28 mouse cellular contexts compared by ENCODE assay signal in the genomic region with DNA sequence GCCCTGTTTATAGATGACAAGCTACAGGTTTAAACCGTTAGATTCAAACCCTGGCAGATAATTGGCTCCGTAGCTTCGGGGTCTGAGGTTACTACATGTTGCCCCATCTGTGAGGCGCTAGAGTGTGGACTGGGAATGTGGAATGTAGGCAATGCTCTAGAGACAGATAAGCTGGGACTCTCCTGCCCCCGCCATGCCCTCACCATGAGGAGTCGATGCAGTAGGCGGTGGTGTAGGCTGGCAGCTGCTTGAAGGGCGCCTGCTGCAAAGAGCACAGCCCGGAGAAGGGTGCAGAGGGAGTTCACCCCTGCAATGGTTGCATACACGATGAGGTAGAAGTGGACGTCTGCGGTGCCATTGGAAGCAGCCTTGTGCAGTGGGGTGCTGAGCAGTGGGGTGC. TPM values are rescaled to one million over a fixed set of nuclear protein-coding genes. Genes with fewer than 3 reads are reported as not detected.
DNase-seq lines count a peak whose midpoint lies in the region; ATAC-seq and TF ChIP-seq lines count a peak whose summit lies in the region.
"Had no signal": no experiment of that assay in that cellular context is flagged by ENCODE, and none has a peak within 500 bp of the region (broad histone marks: within the 10 kb centered on the region; RNA-seq: fewer than 3 reads in every experiment).

No protein-coding gene starts in this region.

- H3K27me3 ChIP-seq in heart, embryonic 12.5 days (replicated peaks), result no peaks in the 10 kb centered on the region
- no peaks in the 10 kb centered on the region for H3K27me3 ChIP-seq in heart, postnatal 0 days (ENCODE audit: control insufficient read depth, insufficient read depth, low read length)
- no peaks in the 10 kb centered on the region for H3K27me3 ChIP-seq in heart, embryonic 11.5 days (ENCODE audit: control insufficient read depth, insufficient read depth, low read length)
- no peaks in the 10 kb centered on the region for H3K27me3 ChIP-seq in midbrain, postnatal 0 days (ENCODE audit: insufficient read depth, low read length)
- H3K27me3 ChIP-seq in midbrain, embryonic 15.5 days (replicated peaks), result no peaks in the 10 kb centered on the region
- no peaks in the 10 kb centered on the region for H3K27me3 ChIP-seq in kidney, embryonic 14.5 days (ENCODE audit: control insufficient read depth, insufficient read depth, low read length)
- H3K27me3 ChIP-seq: embryonic facial prominence, embryonic 12.5 days; forebrain, embryonic 15.5 days; kidney, embryonic 15.5 days; limb, embryonic 13.5 days; lung, embryonic 15.5 days; midbrain, embryonic 12.5 days; neural tube, embryonic 12.5 days had no signal

- no peak for TF ChIP-seq CTCF in heart, postnatal 0 days (IDR thresholded peaks at IDR 0.05; ENCODE audit: low read depth)
- TF ChIP-seq CTCF in midbrain, postnatal 0 days (IDR thresholded peaks at IDR 0.05), result no peak

- peak; percentile 58; the same call in 1 of the 2 replicates for ATAC-seq in heart, embryonic 12.5 days (ENCODE audit: insufficient number of reproducible peaks, low FRiP score)
- peak; percentile 81 for ATAC-seq in heart, postnatal 0 days (ENCODE audit: insufficient read depth, low read depth)
- no peak; the same call in 1 of the 2 replicates for ATAC-seq in heart, embryonic 11.5 days (replicated peaks; ENCODE audit: insufficient number of reproducible peaks, low FRiP score, low TSS enrichment)
- no peak for ATAC-seq in midbrain, postnatal 0 days (ENCODE audit: low FRiP score)
- ATAC-seq in midbrain, embryonic 15.5 days (replicated peaks), result no peak
- ATAC-seq in kidney, embryonic 14.5 days (ENCODE audit: low FRiP score, low TSS enrichment), result no peak
- ATAC-seq: forebrain, embryonic 15.5 days; inflammation-experienced regulatory T-cells, adult 6 months had no signal

- no peak for DNase-seq in heart, adult 9 months (ENCODE audit: low spot score in 2 of 2)
- peak; percentile 47 for DNase-seq in heart, postnatal 0 days (ENCODE audit: low spot score)
- DNase-seq in midbrain, postnatal 0 days (ENCODE audit: low spot score), result no peak
- DNase-seq: adrenal gland, postnatal 14 days; cerebellum, adult 11-12 months; cerebellum, adult 9-11 months; embryo, embryonic 11 days; gastrocnemius, adult 2 months; gastrocnemius, postnatal 36 days; kidney, adult 11 months; right cerebral cortex, adult 18-20 months; thymus, adult 2 months; thymus, postnatal 36 days had no signal

- peak overlapping the region; percentile 51; the same call in 1 of the 2 replicates for H3K9ac ChIP-seq in heart, embryonic 12.5 days
- no peak overlapping the region for H3K9ac ChIP-seq in heart, postnatal 0 days (replicated peaks; ENCODE audit: low read depth, low read length)
- no peak overlapping the region for H3K9ac ChIP-seq in heart, embryonic 11.5 days (ENCODE audit: low read depth, low read length)
- no peak overlapping the region for H3K9ac ChIP-seq in midbrain, postnatal 0 days (replicated peaks; ENCODE audit: low read length, poor library complexity, severe bottlenecking)
- no peak overlapping the region for H3K9ac ChIP-seq in midbrain, embryonic 15.5 days
- H3K9ac ChIP-seq in kidney, embryonic 14.5 days (ENCODE audit: low read depth, low read length), result no peak overlapping the region
- H3K9ac ChIP-seq: embryonic facial prominence, embryonic 12.5 days; forebrain, embryonic 15.5 days; kidney, embryonic 15.5 days; limb, embryonic 13.5 days; lung, embryonic 15.5 days; midbrain, embryonic 12.5 days; neural tube, embryonic 12.5 days had no signal

- no peaks in the 10 kb centered on the region for H3K9me3 ChIP-seq in heart, embryonic 12.5 days (replicated peaks)
- no peaks in the 10 kb centered on the region for H3K9me3 ChIP-seq in heart, postnatal 0 days (replicated peaks; ENCODE audit: control insufficient read depth, low read length)
- H3K9me3 ChIP-seq in heart, embryonic 11.5 days (replicated peaks; ENCODE audit: control insufficient read depth, low read length), result no peaks in the 10 kb centered on the region
- H3K9me3 ChIP-seq in midbrain, postnatal 0 days (ENCODE audit: low read length), result no peaks in the 10 kb centered on the region
- H3K9me3 ChIP-seq in midbrain, embryonic 15.5 days, result no peaks in the 10 kb centered on the region
- no peaks in the 10 kb centered on the region for H3K9me3 ChIP-seq in kidney, embryonic 14.5 days (ENCODE audit: control insufficient read depth, low read length)
- H3K9me3 ChIP-seq: embryonic facial prominence, embryonic 12.5 days; forebrain, embryonic 15.5 days; kidney, embryonic 15.5 days; limb, embryonic 13.5 days; lung, embryonic 15.5 days; midbrain, embryonic 12.5 days; neural tube, embryonic 12.5 days had no signal

- H3K4me1 ChIP-seq in heart, embryonic 12.5 days (replicated peaks), result peaks cover 15% of the 10 kb centered on the region
- peaks cover 8% of the 10 kb centered on the region; the same call in 1 of the 2 replicates for H3K4me1 ChIP-seq in heart, postnatal 0 days (ENCODE audit: control insufficient read depth, insufficient read depth)
- peaks cover 5% of the 10 kb centered on the region for H3K4me1 ChIP-seq in heart, embryonic 11.5 days (ENCODE audit: control insufficient read depth, insufficient read depth, low read length)
- no peaks in the 10 kb centered on the region for H3K4me1 ChIP-seq in midbrain, postnatal 0 days (ENCODE audit: insufficient read depth, low read length)
- H3K4me1 ChIP-seq in midbrain, embryonic 15.5 days, result no peaks in the 10 kb centered on the region
- no peaks in the 10 kb centered on the region for H3K4me1 ChIP-seq in kidney, embryonic 14.5 days (ENCODE audit: control insufficient read depth, insufficient read depth, low read length)
- H3K4me1 ChIP-seq: embryonic facial prominence, embryonic 12.5 days; forebrain, embryonic 15.5 days; kidney, embryonic 15.5 days; limb, embryonic 13.5 days; lung, embryonic 15.5 days; midbrain, embryonic 12.5 days; neural tube, embryonic 12.5 days had no signal

- H3K36me3 ChIP-seq in heart, embryonic 12.5 days, result peaks cover 18% of the 10 kb centered on the region
- H3K36me3 ChIP-seq in heart, postnatal 0 days (replicated peaks; ENCODE audit: control insufficient read depth, insufficient read depth, low read length), result 0 out of 2 replicates have a peak, but pooled peaks cover 15% of the 10 kb centered on the region
- H3K36me3 ChIP-seq in heart, embryonic 11.5 days (ENCODE audit: control insufficient read depth, insufficient read depth, low read length), result no peaks in the 10 kb centered on the region
- H3K36me3 ChIP-seq in midbrain, postnatal 0 days (ENCODE audit: insufficient read depth, low read length), result peaks cover 23% of the 10 kb centered on the region
- no peaks in the 10 kb centered on the region for H3K36me3 ChIP-seq in midbrain, embryonic 15.5 days (replicated peaks)
- peaks cover 4% of the 10 kb centered on the region; the same call in 1 of the 2 replicates for H3K36me3 ChIP-seq in kidney, embryonic 14.5 days (ENCODE audit: control insufficient read depth, insufficient read depth, low read length)
- H3K36me3 ChIP-seq: forebrain, embryonic 15.5 days; kidney, embryonic 15.5 days; lung, embryonic 15.5 days had no signal

- H3K4me2 ChIP-seq in heart, embryonic 12.5 days, result 0 out of 2 replicates have a peak overlapping the region, but pooled peaks have one; percentile 9
- H3K4me2 ChIP-seq in heart, postnatal 0 days (ENCODE audit: low read depth, low read length), result no peak overlapping the region
- no peak overlapping the region for H3K4me2 ChIP-seq in heart, embryonic 11.5 days
- H3K4me2 ChIP-seq in midbrain, postnatal 0 days (ENCODE audit: low read depth, low read length, poor library complexity, severe bottlenecking), result 0 out of 2 replicates have a peak overlapping the region, but pooled peaks have one; percentile 6
- no peak overlapping the region for H3K4me2 ChIP-seq in midbrain, embryonic 15.5 days
- H3K4me2 ChIP-seq in kidney, embryonic 14.5 days (replicated peaks; ENCODE audit: low read depth, low read length), result no peak overlapping the region
- H3K4me2 ChIP-seq: embryonic facial prominence, embryonic 12.5 days; forebrain, embryonic 15.5 days; kidney, embryonic 15.5 days; limb, embryonic 13.5 days; liver, embryonic 11.5 days; lung, embryonic 15.5 days; midbrain, embryonic 12.5 days; neural tube, embryonic 12.5 days had no signal

- no peak overlapping the region for H3K4me3 ChIP-seq in heart, embryonic 12.5 days
- no peak overlapping the region for H3K4me3 ChIP-seq in heart, postnatal 0 days (ENCODE audit: low read depth, low read length)
- no peak overlapping the region for H3K4me3 ChIP-seq in heart, embryonic 11.5 days (ENCODE audit: low read depth, low read length)
- H3K4me3 ChIP-seq in midbrain, postnatal 0 days (ENCODE audit: low read depth, low read length), result no peak overlapping the region
- no peak overlapping the region for H3K4me3 ChIP-seq in midbrain, embryonic 15.5 days
- no peak overlapping the region for H3K4me3 ChIP-seq in kidney, embryonic 14.5 days (ENCODE audit: low read length)
- H3K4me3 ChIP-seq: embryonic facial prominence, embryonic 12.5 days; forebrain, embryonic 15.5 days; gastrocnemius, adult 2 months; kidney, embryonic 15.5 days; layer of hippocampus, adult 2 months; limb, embryonic 13.5 days; lung, embryonic 15.5 days; midbrain, embryonic 12.5 days; neural tube, embryonic 12.5 days had no signal

- TF ChIP-seq EP300 in heart, postnatal 0 days (IDR thresholded peaks at IDR 0.05; ENCODE audit: low read depth), result no peak

- WGBS in heart, embryonic 12.5 days, result 41% methylated on average over 12 of the region's 12 CpGs
- 36% methylated on average over 12 of the region's 12 CpGs for WGBS in heart, postnatal 0 days
- 47% methylated on average over 12 of the region's 12 CpGs for WGBS in heart, embryonic 11.5 days (ENCODE audit: insufficient replicate concordance)
- WGBS in midbrain, postnatal 0 days, result 84% methylated on average over 12 of the region's 12 CpGs
- 85% methylated on average over 12 of the region's 12 CpGs for WGBS in midbrain, embryonic 15.5 days
- 85% methylated on average over 12 of the region's 12 CpGs for WGBS in kidney, embryonic 14.5 days

- 0 out of 2 replicates have a peak overlapping the region, but pooled peaks have one; percentile 43 for H3K27ac ChIP-seq in heart, embryonic 12.5 days (ENCODE audit: poor library complexity, severe bottlenecking)
- H3K27ac ChIP-seq in heart, postnatal 0 days (ENCODE audit: low read depth), result no peak overlapping the region
- H3K27ac ChIP-seq in heart, embryonic 11.5 days (ENCODE audit: low read depth, low read length), result no peak overlapping the region
- H3K27ac ChIP-seq in midbrain, postnatal 0 days (ENCODE audit: low read depth, low read length), result 0 out of 2 replicates have a peak overlapping the region, but pooled peaks have one; percentile 3
- H3K27ac ChIP-seq in midbrain, embryonic 15.5 days, result no peak overlapping the region
- no peak overlapping the region for H3K27ac ChIP-seq in kidney, embryonic 14.5 days (ENCODE audit: low read depth, low read length)
- H3K27ac ChIP-seq: embryonic facial prominence, embryonic 12.5 days; forebrain, embryonic 15.5 days; gastrocnemius, adult 2 months; kidney, embryonic 15.5 days; layer of hippocampus, adult 2 months; limb, embryonic 13.5 days; lung, embryonic 15.5 days; midbrain, embryonic 12.5 days; neural tube, embryonic 12.5 days had no signal

RNA-seq across cellular contexts. Expression of gene Dlk2, which starts 12.6 kb away (rescaled TPM):
- 0.28 and 0.33 TPM in 2 replicates for polyA plus RNA-seq in heart, embryonic 12.5 days (2016; fragmentation: Nextera tagmentation; extraction: Ambion mirVana)
- 1.7 TPM in 1 of 2 replicates, not detected in the other for total RNA-seq in heart, postnatal 0 days (2014; rRNA removed; ENCODE audit: low replicate concordance)
- polyA plus RNA-seq in heart, postnatal 0 days (2015; fragmentation: Nextera tagmentation; extraction: Ambion mirVana), result 0.16 and 0.43 TPM in 2 replicates
- 0.27 TPM in 1 of 2 replicates, not detected in the other for polyA plus RNA-seq in heart, embryonic 11.5 days (2014; fragmentation: Nextera tagmentation; extraction: Ambion mirVana)
- total RNA-seq in midbrain, postnatal 0 days (2014; rRNA removed), result 60.1 and 66.8 TPM in 2 replicates
- polyA plus RNA-seq in midbrain, postnatal 0 days (2015; fragmentation: Nextera tagmentation; extraction: Ambion mirVana), result 22.9 and 28.0 TPM in 2 replicates
- 22.5 and 23.7 TPM in 2 replicates for polyA plus RNA-seq in midbrain, embryonic 15.5 days (2015; fragmentation: Nextera tagmentation; extraction: Ambion mirVana)
- polyA plus RNA-seq in kidney, embryonic 14.5 days (2014; fragmentation: Nextera tagmentation; extraction: Ambion mirVana), result not detected in 2 replicates
- total RNA-seq: gastrocnemius, adult 2 months; megakaryocyte progenitor cell, adult 5-6 weeks had no signal
- polyA plus RNA-seq: inflammation-experienced regulatory T-cells, adult 6 months had no signal

RNA-seq across cellular contexts. Expression of gene Abcc10, which starts 18.3 kb away (rescaled TPM):
- polyA plus RNA-seq in heart, embryonic 12.5 days (2016; fragmentation: Nextera tagmentation; extraction: Ambion mirVana), result 7.2 and 7.3 TPM in 2 replicates
- 5.8 and 6.8 TPM in 2 replicates for total RNA-seq in heart, postnatal 0 days (2014; rRNA removed; ENCODE audit: low replicate concordance)
- polyA plus RNA-seq in heart, postnatal 0 days (2015; fragmentation: Nextera tagmentation; extraction: Ambion mirVana), result 3.6 and 4.1 TPM in 2 replicates
- 3.4 and 4.3 TPM in 2 replicates for polyA plus RNA-seq in heart, embryonic 11.5 days (2014; fragmentation: Nextera tagmentation; extraction: Ambion mirVana)
- total RNA-seq in midbrain, postnatal 0 days (2014; rRNA removed), result 9.1 and 12.2 TPM in 2 replicates
- 8.4 and 9.3 TPM in 2 replicates for polyA plus RNA-seq in midbrain, postnatal 0 days (2015; fragmentation: Nextera tagmentation; extraction: Ambion mirVana)
- 10.7 TPM in 2 replicates for polyA plus RNA-seq in midbrain, embryonic 15.5 days (2015; fragmentation: Nextera tagmentation; extraction: Ambion mirVana)
- 3.5 and 4.6 TPM in 2 replicates for polyA plus RNA-seq in kidney, embryonic 14.5 days (2014; fragmentation: Nextera tagmentation; extraction: Ambion mirVana)

RNA-seq across cellular contexts. Expression of gene Tjap1, which starts 27.0 kb away (rescaled TPM):
- 43.7 and 44.1 TPM in 2 replicates for polyA plus RNA-seq in heart, embryonic 12.5 days (2016; fragmentation: Nextera tagmentation; extraction: Ambion mirVana)
- total RNA-seq in heart, postnatal 0 days (2014; rRNA removed; ENCODE audit: low replicate concordance), result 30.1 and 31.9 TPM in 2 replicates
- polyA plus RNA-seq in heart, postnatal 0 days (2015; fragmentation: Nextera tagmentation; extraction: Ambion mirVana), result 20.1 and 22.6 TPM in 2 replicates
- 36.8 and 37.0 TPM in 2 replicates for polyA plus RNA-seq in heart, embryonic 11.5 days (2014; fragmentation: Nextera tagmentation; extraction: Ambion mirVana)
- 22.0 and 31.7 TPM in 2 replicates for total RNA-seq in midbrain, postnatal 0 days (2014; rRNA removed)
- polyA plus RNA-seq in midbrain, postnatal 0 days (2015; fragmentation: Nextera tagmentation; extraction: Ambion mirVana), result 18.6 and 19.5 TPM in 2 replicates
- 29.4 and 31.4 TPM in 2 replicates for polyA plus RNA-seq in midbrain, embryonic 15.5 days (2015; fragmentation: Nextera tagmentation; extraction: Ambion mirVana)
- polyA plus RNA-seq in kidney, embryonic 14.5 days (2014; fragmentation: Nextera tagmentation; extraction: Ambion mirVana), result 38.5 and 39.4 TPM in 2 replicates

RNA-seq across cellular contexts. Expression of gene Lrrc73, which starts 56.5 kb away (rescaled TPM):
- polyA plus RNA-seq in heart, embryonic 12.5 days (2016; fragmentation: Nextera tagmentation; extraction: Ambion mirVana), result 0.89 and 0.91 TPM in 2 replicates
- 1.3 and 1.5 TPM in 2 replicates for total RNA-seq in heart, postnatal 0 days (2014; rRNA removed; ENCODE audit: low replicate concordance)
- polyA plus RNA-seq in heart, postnatal 0 days (2015; fragmentation: Nextera tagmentation; extraction: Ambion mirVana), result 0.26 and 0.45 TPM in 2 replicates
- polyA plus RNA-seq in heart, embryonic 11.5 days (2014; fragmentation: Nextera tagmentation; extraction: Ambion mirVana), result 0.70 and 0.79 TPM in 2 replicates
- total RNA-seq in midbrain, postnatal 0 days (2014; rRNA removed), result 43.1 and 61.3 TPM in 2 replicates
- 32.8 and 33.0 TPM in 2 replicates for polyA plus RNA-seq in midbrain, postnatal 0 days (2015; fragmentation: Nextera tagmentation; extraction: Ambion mirVana)
- 14.7 and 16.6 TPM in 2 replicates for polyA plus RNA-seq in midbrain, embryonic 15.5 days (2015; fragmentation: Nextera tagmentation; extraction: Ambion mirVana)
- polyA plus RNA-seq in kidney, embryonic 14.5 days (2014; fragmentation: Nextera tagmentation; extraction: Ambion mirVana), result 0.54 and 0.92 TPM in 2 replicates

Comparison
In these comparisons a context has a peak if more than half of its experiments do, and no peak if none do; other contexts are left out.
1. ATAC-seq: peak in heart, embryonic 12.5 days (single experiment) and heart, postnatal 0 days (single experiment); none in heart, embryonic 11.5 days (single experiment), midbrain, postnatal 0 days (single experiment), midbrain, embryonic 15.5 days (single experiment) and kidney, embryonic 14.5 days (single experiment).
2. H3K27ac ChIP-seq: peak in heart, embryonic 12.5 days (single experiment) and midbrain, postnatal 0 days (single experiment); none in heart, postnatal 0 days (single experiment), heart, embryonic 11.5 days (single experiment), midbrain, embryonic 15.5 days (single experiment) and kidney, embryonic 14.5 days (single experiment).
3. H3K4me2 ChIP-seq: peak in heart, embryonic 12.5 days (single experiment) and midbrain, postnatal 0 days (single experiment); none in heart, postnatal 0 days (single experiment), heart, embryonic 11.5 days (single experiment), midbrain, embryonic 15.5 days (single experiment) and kidney, embryonic 14.5 days (single experiment).
4. RNA of gene Dlk2, which starts 12.6 kb away (polyA plus RNA-seq): 22.9 to 28.0 TPM in midbrain, postnatal 0 days and 22.5 to 23.7 TPM in midbrain, embryonic 15.5 days; 0.28 to 0.33 TPM in heart, embryonic 12.5 days, 0.27 TPM in heart, embryonic 11.5 days, 0.16 to 0.43 TPM in heart, postnatal 0 days and not detected in kidney, embryonic 14.5 days; every median in the first group is over 10 times any median in the second.